Comparison of ENCODE assay signal across 12 mouse cellular contexts in genomic region chr9:29791199-29791915, GRCm38 (mm10).
A peak's percentile ranks its signal among the peaks of the same experiment; 100 is the strongest.
DNase-seq lines count a peak whose midpoint lies in the region; ATAC-seq and TF ChIP-seq lines count a peak whose summit lies in the region.
"Had no signal": no experiment of that assay in that cellular context is flagged by ENCODE, and none has a peak within 500 bp of the region (broad histone marks: within the 10 kb centered on the region; RNA-seq: fewer than 3 reads in every experiment).

No protein-coding gene starts in this region.

- H3K36me3 ChIP-seq in heart, adult 2 months (ENCODE audit: control insufficient read depth, insufficient read depth, low read length), result no peaks in the 10 kb centered on the region
- no peaks in the 10 kb centered on the region for H3K36me3 ChIP-seq in forebrain, embryonic 14.5 days (ENCODE audit: control insufficient read depth, insufficient read depth, low read length)

- H3K27me3 ChIP-seq in heart, adult 2 months (ENCODE audit: control insufficient read depth, insufficient read depth, low read length), result no peaks in the 10 kb centered on the region
- peaks cover 31% of the 10 kb centered on the region for H3K27me3 ChIP-seq in forebrain, embryonic 14.5 days (replicated peaks; ENCODE audit: control insufficient read depth, insufficient read depth, low read length)

- H3K9me3 ChIP-seq in forebrain, embryonic 14.5 days (replicated peaks; ENCODE audit: control insufficient read depth, low read length), result no peaks in the 10 kb centered on the region

- H3K4me2 ChIP-seq in forebrain, embryonic 14.5 days (ENCODE audit: low read length), result no peak overlapping the region

- peak; percentile 74 for DNase-seq in heart, adult 11 months
- no peak for DNase-seq in heart, adult 2 months
- DNase-seq in cerebellum, adult 11-12 months, result peak; percentile 93
- DNase-seq in forebrain, embryonic 14.5 days (ENCODE audit: low spot score), result peak; percentile 92
- peak; percentile 35 for DNase-seq in layer of hippocampus, adult 9-10 months (ENCODE audit: low spot score)
- DNase-seq in left cerebral cortex, postnatal 14 days (ENCODE audit: low spot score in 2 of 2), result no peak
- DNase-seq: gastrocnemius, postnatal 36 days; heart, postnatal 36 days; kidney, postnatal 10 days had no signal

- 78% methylated on average over 10 of the region's 10 CpGs for WGBS in heart, adult 2 months
- WGBS in forebrain, embryonic 14.5 days, result 32% methylated on average over 10 of the region's 10 CpGs

- TF ChIP-seq EP300 in heart, adult 2 months (IDR thresholded peaks at IDR 0.05; ENCODE audit: insufficient read depth, low read depth, low read length), result no peak

- no peak overlapping the region for H3K27ac ChIP-seq in heart, adult 2 months
- no peak overlapping the region for H3K27ac ChIP-seq in forebrain, embryonic 14.5 days (ENCODE audit: low read depth, low read length)

- ATAC-seq in forebrain, embryonic 14.5 days, result peak; percentile 91
- no peak for ATAC-seq in activated CD4-positive, CD25-positive, alpha-beta regulatory T cell, adult 4 months
- ATAC-seq in megakaryocyte-erythroid progenitor cell, adult 5-6 weeks (replicated peaks; ENCODE audit: low FRiP score, low TSS enrichment, poor library complexity, severe bottlenecking), result no peak
- ATAC-seq: midbrain, embryonic 16.5 days had no signal

- H3K4me1 ChIP-seq in heart, adult 2 months (ENCODE audit: control insufficient read depth, insufficient read depth, low read length), result no peaks in the 10 kb centered on the region
- peaks cover 2% of the 10 kb centered on the region; the same call in 1 of the 2 replicates for H3K4me1 ChIP-seq in forebrain, embryonic 14.5 days (ENCODE audit: control insufficient read depth, insufficient read depth, low read length)

- no peak overlapping the region for H3K4me3 ChIP-seq in heart, adult 2 months
- H3K4me3 ChIP-seq in forebrain, embryonic 14.5 days (ENCODE audit: low read depth, low read length), result no peak overlapping the region

- no peak for TF ChIP-seq POLR2A in heart, adult 2 months (IDR thresholded peaks at IDR 0.05; ENCODE audit: insufficient read depth, low read depth, low read length)

- intact Hi-C loops in heart, adult 2 months (cut with DNase I), result no loop called here
- intact Hi-C loops in left cerebral cortex, postnatal 14 days (cut with DNase I), result no loop called here

- no peak for TF ChIP-seq CTCF in heart, adult 2 months (IDR thresholded peaks at IDR 0.05)

- H3K9ac ChIP-seq in heart, adult 2 months (ENCODE audit: low read depth, low read length), result no peak overlapping the region
- no peak overlapping the region for H3K9ac ChIP-seq in forebrain, embryonic 14.5 days (ENCODE audit: low read length)

- H3K79me2 ChIP-seq in heart, adult 2 months (replicated peaks; ENCODE audit: control insufficient read depth, insufficient read depth, low read length), result no peaks in the 10 kb centered on the region

Comparison
In these comparisons a context has a peak if more than half of its experiments do, and no peak if none do; other contexts are left out.
1. DNase-seq: peak in heart, adult 11 months (single experiment), cerebellum, adult 11-12 months (single experiment), forebrain, embryonic 14.5 days (single experiment) and layer of hippocampus, adult 9-10 months (single experiment); none in heart, adult 2 months (0 of 2) and left cerebral cortex, postnatal 14 days (0 of 2).